Mouse (Mus musculus) MEL (cell line): Measurements from ENCODE around the gene Psme3. TPM values are rescaled to one million over a fixed set of nuclear protein-coding genes. Genes with fewer than 3 reads are reported as not detected.

Experiments
- DNase-seq: peaks from one replicate; pipeline ENCODE4 v3.0.0; 2011; ENCODE audit warnings: low read depth, low spot score
- H3K27ac ChIP-seq: 2 replicates; pipeline ENCODE4 v1.5.1; 2012; ENCODE audit warnings: low read depth, mild to moderate bottlenecking, control low read depth, low read length, moderate library complexity; ENCODE audit not compliant: control insufficient read depth
- H3K27me3 ChIP-seq, 2 experiments: fragments of 150-350 bp in 1 of 2; sonication (generic) in 1 of 2; 2 replicates each; pipeline ENCODE4 v1.6.1; 2012; ENCODE audit warnings: low read length in 2 of 2, mild to moderate bottlenecking in 2 of 2, improper control_type of control experiment in 1 of 2, moderate library complexity in 1 of 2; ENCODE audit not compliant: insufficient read depth in 2 of 2, control insufficient read depth in 1 of 2
- H3K36me3 ChIP-seq, 2 experiments: 2 replicates each; pipeline ENCODE4 v1.6.1; 2012 to 2014; ENCODE audit warnings: low read length in 2 of 2, improper control_type of control experiment in 1 of 2, inconsistent platforms in 1 of 2, mild to moderate bottlenecking in 1 of 2; ENCODE audit not compliant: insufficient read depth in 2 of 2, control insufficient read depth in 1 of 2
- H3K4me1 ChIP-seq, 2 experiments: fragments of 150-350 bp in 1 of 2; sonication (generic) in 1 of 2; 2 replicates each; pipeline ENCODE4 v1.6.1; 2012; ENCODE audit warnings: low read length in 2 of 2, improper control_type of control experiment in 1 of 2, mild to moderate bottlenecking in 1 of 2; ENCODE audit not compliant: insufficient read depth in 2 of 2, control insufficient read depth in 1 of 2
- H3K4me3 ChIP-seq, 2 experiments: fragments of 150-350 bp in 1 of 2; sonication (generic) in 1 of 2; 2 replicates each; pipeline ENCODE4 v1.5.1; 2012; ENCODE audit warnings: low read depth in 2 of 2, low read length in 2 of 2, mild to moderate bottlenecking in 2 of 2, moderate library complexity in 2 of 2, control low read depth in 1 of 2, improper control_type of control experiment in 1 of 2; ENCODE audit not compliant: control insufficient read depth in 1 of 2, insufficient read depth in 1 of 2
- H3K79me2 ChIP-seq: 2 replicates; pipeline ENCODE4 v1.6.1; 2012; ENCODE audit warnings: mild to moderate bottlenecking, low read length, moderate library complexity; ENCODE audit not compliant: control insufficient read depth, poor library complexity, insufficient read depth
- H3K9ac ChIP-seq: 2 replicates; pipeline ENCODE4 v1.6.1; 2012; ENCODE audit warnings: low read depth, mild to moderate bottlenecking, control low read depth, low read length, moderate library complexity; ENCODE audit not compliant: control insufficient read depth, poor library complexity, severe bottlenecking
- H3K9me3 ChIP-seq: fragments of 150-350 bp; sonication (generic); replicated peaks from 2 replicates; pipeline ENCODE4 v1.6.1; 2012; ENCODE audit warnings: mild to moderate bottlenecking, low read length, improper control_type of control experiment, moderate library complexity; ENCODE audit not compliant: insufficient read depth
- BHLHE40 ChIP-seq: IDR thresholded peaks from 2 replicates; pipeline ENCODE4 v1.6.1; 2012; ENCODE audit warnings: low read depth, mild to moderate bottlenecking, inconsistent platforms, low read length, improper control_type of control experiment, borderline replicate concordance
- CTCF ChIP-seq, 3 experiments: IDR thresholded peaks in 2 of 3; conservative IDR thresholded peaks in 1 of 3; 2 replicates each; pipeline ENCODE4 v1.5.1; 2011 to 2012; ENCODE audit warnings: low read length in 3 of 3, low read depth in 2 of 3, mild to moderate bottlenecking in 2 of 3, improper control_type of control experiment in 1 of 3, inconsistent platforms in 1 of 3, mixed read lengths in 1 of 3, moderate library complexity in 1 of 3; ENCODE audit not compliant: control insufficient read depth in 1 of 3, insufficient read depth in 1 of 3, poor library complexity in 1 of 3, severe bottlenecking in 1 of 3
- EP300 ChIP-seq, 2 experiments: IDR thresholded peaks; 2 replicates each; pipeline ENCODE4 v1.6.1; 2011; ENCODE audit warnings: improper control_type of control experiment in 2 of 2, low read length in 2 of 2, low read depth in 1 of 2, mild to moderate bottlenecking in 1 of 2
- ETS1 ChIP-seq: IDR thresholded peaks from 2 replicates; pipeline ENCODE4 v1.6.1; 2012; ENCODE audit warnings: low read depth, mild to moderate bottlenecking, inconsistent platforms, low read length, improper control_type of control experiment, moderate library complexity
- GABPA ChIP-seq: IDR thresholded peaks from 2 replicates; pipeline ENCODE4 v1.6.1; 2012; ENCODE audit warnings: low read depth, mild to moderate bottlenecking, inconsistent platforms, low read length, improper control_type of control experiment, moderate library complexity
- JUND ChIP-seq: IDR thresholded peaks from 2 replicates; pipeline ENCODE4 v1.6.1; 2011; ENCODE audit warnings: low read depth, mild to moderate bottlenecking, improper control_type of control experiment, low read length
- MAFK ChIP-seq: IDR thresholded peaks from 2 replicates; pipeline ENCODE4 v1.6.1; 2011; ENCODE audit warnings: low read depth, mild to moderate bottlenecking, low read length, improper control_type of control experiment, borderline replicate concordance
- MAX ChIP-seq: IDR thresholded peaks from 2 replicates; pipeline ENCODE4 v1.6.1; 2011; ENCODE audit warnings: low read length, improper control_type of control experiment
- MXI1 ChIP-seq: IDR thresholded peaks from 2 replicates; pipeline ENCODE4 v1.6.1; 2011; ENCODE audit warnings: mild to moderate bottlenecking, low read depth, low read length, improper control_type of control experiment
- NELFE ChIP-seq: IDR thresholded peaks from 2 replicates; pipeline ENCODE4 v1.6.1; 2011; ENCODE audit warnings: low read depth, low read length, improper control_type of control experiment
- NRF1 ChIP-seq: IDR thresholded peaks from 2 replicates; pipeline ENCODE4 v1.6.1; 2014; ENCODE audit warnings: low read depth, mild to moderate bottlenecking, inconsistent platforms, low read length, improper control_type of control experiment, moderate library complexity; ENCODE audit not compliant: poor library complexity, insufficient read depth, severe bottlenecking
- POLR2A ChIP-seq, 2 experiments: IDR thresholded peaks; 2 replicates each; pipeline ENCODE4 v1.6.1; 2011 to 2012; ENCODE audit warnings: low read length in 2 of 2, mild to moderate bottlenecking in 2 of 2, control low read depth in 1 of 2, improper control_type of control experiment in 1 of 2, low read depth in 1 of 2, moderate library complexity in 1 of 2; ENCODE audit not compliant: control insufficient read depth in 1 of 2, insufficient read depth in 1 of 2, poor library complexity in 1 of 2
- POLR2AphosphoS5 ChIP-seq: IDR thresholded peaks from 2 replicates; pipeline ENCODE4 v1.6.1; 2012; ENCODE audit warnings: low read depth, borderline replicate concordance, mild to moderate bottlenecking, inconsistent platforms, low read length, moderate library complexity, mixed read lengths
- RAD21 ChIP-seq: IDR thresholded peaks from 2 replicates; pipeline ENCODE4 v1.6.1; 2011; ENCODE audit warnings: mild to moderate bottlenecking, low read depth, low read length, improper control_type of control experiment
- RCOR1 ChIP-seq: IDR thresholded peaks from 2 replicates; pipeline ENCODE4 v1.6.1; 2012; ENCODE audit warnings: low read depth, mild to moderate bottlenecking, inconsistent platforms, low read length, improper control_type of control experiment
- SIN3A ChIP-seq: IDR thresholded peaks from 2 replicates; pipeline ENCODE4 v1.6.1; 2012; ENCODE audit warnings: low read length, improper control_type of control experiment, inconsistent platforms
- TCF12 ChIP-seq: IDR thresholded peaks from 2 replicates; pipeline ENCODE4 v1.6.1; 2014; ENCODE audit warnings: low read depth, mild to moderate bottlenecking, inconsistent platforms, low read length, improper control_type of control experiment, moderate library complexity
- UBTF ChIP-seq: IDR thresholded peaks from 2 replicates; pipeline ENCODE4 v1.6.1; 2012; ENCODE audit warnings: low read depth, mild to moderate bottlenecking, inconsistent platforms, low read length, improper control_type of control experiment, moderate library complexity, borderline replicate concordance; ENCODE audit not compliant: insufficient read depth
- polyA plus RNA-seq, 2 experiments: library from polyadenylated mRNA; stranded (reverse) in 1 of 2; unstranded in 1 of 2; fragments of >175 nt in 1 of 2; fragments of >200 nt in 1 of 2; gene quantifications; 2 replicates each; pipeline versions ENCODE4 v1.2.1 to v1.2.4; 2012; ENCODE audit warnings: low replicate concordance in 2 of 2, low read depth in 1 of 2; ENCODE audit not compliant: insufficient read length in 2 of 2, insufficient read depth in 1 of 2, missing spikeins in 1 of 2
- total RNA-seq: library from RNA; depleted of rRNA; stranded (reverse); fragments of 300-350 nt; gene quantifications from 2 replicates; pipeline ENCODE4 v1.2.3, GENCODE M21; 2012

Psme3 gene
- total and polyA plus RNA-seq, 3 experiments: 139 to 446 (median 369) TPM

DNA sequence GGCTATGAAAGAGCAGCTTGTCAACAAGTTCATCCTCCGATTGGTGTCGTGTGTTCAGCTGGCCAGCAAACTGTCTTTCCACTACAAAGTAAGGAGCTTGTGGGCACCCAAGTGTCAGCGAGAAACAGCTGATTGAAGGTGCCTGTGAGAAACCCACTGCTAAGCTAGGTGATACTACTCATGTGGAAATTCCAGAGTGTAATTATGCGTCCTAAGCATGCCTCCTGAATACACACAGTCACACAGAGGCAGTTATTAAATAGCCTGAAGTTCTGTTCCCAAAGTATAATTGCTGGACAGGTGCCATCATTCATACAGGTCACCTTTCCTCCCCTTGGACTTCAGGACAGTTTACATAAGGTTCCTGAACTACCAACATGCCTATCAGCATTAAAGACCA is 32.2 kb upstream of the Psme3 start:
- peaks cover 0 to 7% of the 10 kb centered on the region in 2 experiments; a peak in 1 of 4 replicates for H3K4me1 ChIP-seq
- no peak overlapping the region for H3K4me3 ChIP-seq
- H3K27me3 ChIP-seq: no peaks in the 10 kb centered on the region
- no peak for DNase-seq
- H3K36me3 ChIP-seq: peaks cover 4 to 14% of the 10 kb centered on the region in 2 experiments; a peak in 3 of 4 replicates
- H3K79me2 ChIP-seq: no peaks in the 10 kb centered on the region
- no peak overlapping the region for H3K27ac ChIP-seq
- H3K9ac ChIP-seq: no peak overlapping the region
- no peak for TF ChIP-seq POLR2A (IDR thresholded peaks at IDR 0.05; ENCODE audit: control insufficient read depth in 1 of 2, insufficient read depth in 1 of 2, low read depth in 1 of 2, low read length in 2 of 2, poor library complexity in 1 of 2)
- no peak for TF ChIP-seq ETS1
- TF ChIP-seq BHLHE40: no peak
- no peak for TF ChIP-seq CTCF (IDR thresholded peaks at IDR 0.05 in 2 of 3, conservative IDR thresholded peaks at IDR 0.05 in 1 of 3; ENCODE audit: control insufficient read depth in 1 of 3, insufficient read depth in 1 of 3, low read depth in 2 of 3, low read length in 3 of 3, poor library complexity in 1 of 3, severe bottlenecking in 1 of 3)
- no peak for TF ChIP-seq MAFK
- TF ChIP-seq JUND: no peak
- TF ChIP-seq POLR2AphosphoS5: no peak
- TF ChIP-seq RCOR1: no peak
- no peak for TF ChIP-seq EP300 (IDR thresholded peaks at IDR 0.05; ENCODE audit: low read depth in 1 of 2, low read length in 2 of 2)
- TF ChIP-seq NELFE: no peak
- no peak for TF ChIP-seq MAX
- no peak for TF ChIP-seq NRF1
- H3K9me3 ChIP-seq: no peaks in the 10 kb centered on the region

DNA sequence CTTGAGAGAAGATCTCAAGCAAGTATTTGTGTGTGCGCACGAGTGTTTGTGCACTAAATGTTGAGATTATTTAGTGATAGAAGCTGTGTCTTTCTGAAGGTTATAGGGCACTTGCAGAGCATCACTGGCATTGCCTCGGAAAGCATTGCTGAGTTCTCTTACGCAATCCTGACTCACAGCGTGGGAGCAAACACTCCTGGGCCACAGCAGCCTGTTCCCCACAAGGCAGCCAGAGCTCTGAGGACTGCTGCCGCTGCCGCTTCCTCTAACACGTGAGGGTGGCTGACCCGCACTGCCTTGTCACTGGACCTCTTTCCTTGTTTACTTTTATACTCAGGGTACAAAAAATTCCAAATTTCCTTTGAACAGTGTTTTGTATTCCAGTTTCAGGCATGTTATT is 28.7 kb upstream of the Psme3 start:
- Histone ChIP-seq H3K36me3 (peaks cover 0 to 23% of the 10 kb centered on the region in 2 experiments; a peak in 2 of 4 replicates), H3K27me3 (no peaks in the 10 kb centered on the region), H3K27ac (no peak overlapping the region), H3K4me3 (no peak overlapping the region), H3K4me1 (no peaks in the 10 kb centered on the region), H3K9me3 (no peaks in the 10 kb centered on the region), H3K79me2 (no peaks in the 10 kb centered on the region), H3K9ac (no peak overlapping the region)
- TF ChIP-seq GABPA (no peak), RAD21 (no peak), UBTF (no peak), TCF12 (no peak), SIN3A (no peak), MXI1 (no peak), JUND (no peak)
- no peak for DNase-seq
